Mouse (Mus musculus): ENCODE measurements at regions not wholly inside any gene's neighbourhood (a gene's known extent, or its start where the extent isn't known, plus 50 kb on each side); places are given as distances from the start of the nearest gene placed in this dataset.

- 63% methylated on average over 7 of the region's 7 CpGs for WGBS
- peak; percentile 48 for DNase-seq (ENCODE audit: low spot score)
- Histone ChIP-seq H3K9ac (ENCODE audit: low read depth, low read length) (no peak overlapping the region), H3K4me2 (ENCODE audit: low read depth, low read length) (no peak overlapping the region), H3K27ac (replicated peaks; ENCODE audit: low read depth, low read length) (no peak overlapping the region), H3K36me3 (ENCODE audit: control insufficient read depth, insufficient read depth, low read length) (no peaks in the 10 kb centered on the region), H3K4me3 (ENCODE audit: low read depth, low read length) (no peak overlapping the region), H3K9me3 (ENCODE audit: control insufficient read depth, low read length) (no peaks in the 10 kb centered on the region), H3K4me1 (ENCODE audit: control insufficient read depth, insufficient read depth, low read length) (peaks cover 11% of the 10 kb centered on the region), H3K27me3 (replicated peaks; ENCODE audit: control insufficient read depth, insufficient read depth, low read length) (no peaks in the 10 kb centered on the region)
- no peak for ATAC-seq (ENCODE audit: low read depth)
These were observed 64.4 kb upstream of the Zeb2 start for GRCm38 (mm10) chr2:45181552-45181951.

GRCm38 (mm10) chr2:45178849-45179453 lies 61.8 kb upstream of the Zeb2 start:
- Histone ChIP-seq H3K27me3 (replicated peaks; ENCODE audit: control insufficient read depth, insufficient read depth, low read length) (no peaks in the 10 kb centered on the region), H3K4me2 (ENCODE audit: low read depth, low read length) (no peak overlapping the region), H3K36me3 (ENCODE audit: control insufficient read depth, insufficient read depth, low read length) (no peaks in the 10 kb centered on the region), H3K9ac (ENCODE audit: low read depth, low read length) (no peak overlapping the region), H3K9me3 (ENCODE audit: control insufficient read depth, low read length) (no peaks in the 10 kb centered on the region), H3K4me3 (ENCODE audit: low read depth, low read length) (no peak overlapping the region), H3K27ac (replicated peaks; ENCODE audit: low read depth, low read length) (no peak overlapping the region), H3K4me1 (ENCODE audit: control insufficient read depth, insufficient read depth, low read length) (no peaks in the 10 kb centered on the region)
- ATAC-seq (ENCODE audit: low read depth) (no peak), DNase-seq (ENCODE audit: low spot score) (no peak)
- 75% methylated on average over 1 of the region's 1 CpGs for WGBS

GRCm38 (mm10) chr2:45172382-45172781 lies 55.2 kb upstream of the Zeb2 start:
- 87% methylated on average over 8 of the region's 8 CpGs for WGBS
- ATAC-seq (ENCODE audit: low read depth) (no peak), DNase-seq (ENCODE audit: low spot score) (no peak)
- H3K9me3 ChIP-seq (ENCODE audit: control insufficient read depth, low read length) = no peaks in the 10 kb centered on the region
- no peak overlapping the region for H3K9ac ChIP-seq (ENCODE audit: low read depth, low read length)
- peaks cover 5% of the 10 kb centered on the region; the same call in 1 of the 2 replicates for H3K27me3 ChIP-seq (replicated peaks; ENCODE audit: control insufficient read depth, insufficient read depth, low read length)
- H3K4me1 ChIP-seq (ENCODE audit: control insufficient read depth, insufficient read depth, low read length) = no peaks in the 10 kb centered on the region
- H3K36me3 ChIP-seq (ENCODE audit: control insufficient read depth, insufficient read depth, low read length) = no peaks in the 10 kb centered on the region
- H3K4me3 ChIP-seq (ENCODE audit: low read depth, low read length) = no peak overlapping the region
- no peak overlapping the region for H3K27ac ChIP-seq (replicated peaks; ENCODE audit: low read depth, low read length)
- no peak overlapping the region for H3K4me2 ChIP-seq (ENCODE audit: low read depth, low read length)

DNA sequence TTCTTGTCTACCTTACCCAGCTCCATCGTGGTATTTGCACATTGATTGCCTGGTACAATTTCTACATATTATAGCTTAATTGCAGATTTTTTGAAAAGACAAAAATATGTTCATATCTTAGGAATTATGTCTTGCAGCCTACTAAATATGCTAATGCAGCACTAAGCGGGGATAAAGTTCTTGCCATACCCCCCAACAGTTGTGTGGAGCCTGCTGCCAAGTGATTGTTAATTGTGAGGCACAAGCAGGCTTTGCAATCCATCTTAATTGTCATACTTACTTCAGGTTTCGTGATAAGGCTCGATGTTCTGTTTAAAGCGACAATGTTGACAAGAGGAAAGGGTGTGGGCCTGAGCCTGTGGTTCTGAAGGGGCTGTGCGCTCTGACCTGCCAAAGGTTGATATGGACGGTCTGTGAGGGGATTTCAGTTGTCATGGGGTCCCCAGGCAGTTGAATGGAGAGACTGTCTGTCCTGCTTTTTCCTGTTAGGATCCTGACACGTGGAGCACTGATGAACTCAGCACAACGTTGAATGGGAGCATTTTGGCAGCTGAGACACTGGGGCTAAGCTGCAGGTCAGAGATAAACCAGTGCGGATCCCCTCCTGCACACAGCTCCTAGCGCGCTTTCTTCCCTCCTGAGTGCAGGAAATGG lies 54.5 kb upstream of the Zeb2 start:
- no peak overlapping the region for H3K4me2 ChIP-seq (ENCODE audit: low read depth, low read length)
- no peak overlapping the region for H3K4me3 ChIP-seq (ENCODE audit: low read depth, low read length)
- H3K9me3 ChIP-seq (ENCODE audit: control insufficient read depth, low read length) = no peaks in the 10 kb centered on the region
- ATAC-seq (ENCODE audit: low read depth) (no peak), DNase-seq (ENCODE audit: low spot score) (no peak)
- H3K9ac ChIP-seq (ENCODE audit: low read depth, low read length) = no peak overlapping the region
- H3K36me3 ChIP-seq (ENCODE audit: control insufficient read depth, insufficient read depth, low read length) = no peaks in the 10 kb centered on the region
- WGBS = 57% methylated on average over 12 of the region's 12 CpGs
- H3K4me1 ChIP-seq (ENCODE audit: control insufficient read depth, insufficient read depth, low read length) = no peaks in the 10 kb centered on the region
- peaks cover 5% of the 10 kb centered on the region; the same call in 1 of the 2 replicates for H3K27me3 ChIP-seq (replicated peaks; ENCODE audit: control insufficient read depth, insufficient read depth, low read length)
- no peak overlapping the region for H3K27ac ChIP-seq (replicated peaks; ENCODE audit: low read depth, low read length)

- Histone ChIP-seq H3K4me3 (ENCODE audit: low read depth, low read length) (no peak overlapping the region), H3K9ac (ENCODE audit: low read depth, low read length) (no peak overlapping the region), H3K9me3 (ENCODE audit: control insufficient read depth, low read length) (no peaks in the 10 kb centered on the region), H3K27me3 (replicated peaks; ENCODE audit: control insufficient read depth, insufficient read depth, low read length) (peaks cover 5% of the 10 kb centered on the region; the same call in 1 of the 2 replicates), H3K27ac (replicated peaks; ENCODE audit: low read depth, low read length) (no peak overlapping the region), H3K36me3 (ENCODE audit: control insufficient read depth, insufficient read depth, low read length) (no peaks in the 10 kb centered on the region), H3K4me2 (ENCODE audit: low read depth, low read length) (no peak overlapping the region), H3K4me1 (ENCODE audit: control insufficient read depth, insufficient read depth, low read length) (no peaks in the 10 kb centered on the region)
- peak; percentile 84; the same call in 1 of the 2 replicates for ATAC-seq (ENCODE audit: low read depth)
- WGBS = 49% methylated on average over 3 of the region's 3 CpGs
- DNase-seq (ENCODE audit: low spot score) = peak; percentile 63
These were observed 53.1 kb upstream of the Zeb2 start for GRCm38 (mm10) chr2:45170272-45170671.

- no peak overlapping the region for H3K4me3 ChIP-seq (ENCODE audit: low read depth, low read length)
- DNase-seq (ENCODE audit: low spot score) (peak; percentile 41), ATAC-seq (ENCODE audit: low read depth) (peak; percentile 75)
- 54% methylated on average over 9 of the region's 9 CpGs for WGBS
- no peaks in the 10 kb centered on the region for H3K4me1 ChIP-seq (ENCODE audit: control insufficient read depth, insufficient read depth, low read length)
- H3K27ac ChIP-seq (replicated peaks; ENCODE audit: low read depth, low read length) = no peak overlapping the region
- H3K9me3 ChIP-seq (ENCODE audit: control insufficient read depth, low read length) = no peaks in the 10 kb centered on the region
- no peak overlapping the region for H3K9ac ChIP-seq (ENCODE audit: low read depth, low read length)
- H3K27me3 ChIP-seq (replicated peaks; ENCODE audit: control insufficient read depth, insufficient read depth, low read length) = peaks cover 5% of the 10 kb centered on the region; the same call in 1 of the 2 replicates
- H3K36me3 ChIP-seq (ENCODE audit: control insufficient read depth, insufficient read depth, low read length) = no peaks in the 10 kb centered on the region
- no peak overlapping the region for H3K4me2 ChIP-seq (ENCODE audit: low read depth, low read length)
These were observed 52.4 kb upstream of the Zeb2 start for GRCm38 (mm10) chr2:45169429-45170070.

DNA sequence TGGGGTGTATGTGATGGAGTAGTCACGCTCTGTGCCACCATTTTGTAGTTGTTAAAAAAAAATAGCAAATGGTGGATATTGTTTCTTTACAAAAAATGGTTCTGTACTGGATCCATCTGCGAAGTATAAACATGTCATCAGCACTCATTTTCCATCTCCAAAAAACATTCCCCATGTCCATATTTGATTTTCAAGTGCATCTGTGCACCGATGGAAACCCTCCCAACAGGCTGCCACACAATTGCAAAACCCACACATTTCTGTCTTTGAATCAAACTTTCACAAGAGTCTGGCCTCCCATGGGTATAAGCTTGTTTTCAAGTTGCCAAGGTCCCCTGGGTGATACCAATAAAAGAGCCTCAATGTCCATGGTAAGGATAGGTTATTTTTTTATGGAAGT lies 51.4 kb upstream of the Zeb2 start:
- peaks cover 5% of the 10 kb centered on the region; the same call in 1 of the 2 replicates for H3K27me3 ChIP-seq (replicated peaks; ENCODE audit: control insufficient read depth, insufficient read depth, low read length)
- H3K4me3 ChIP-seq (ENCODE audit: low read depth, low read length) = no peak overlapping the region
- ATAC-seq (ENCODE audit: low read depth) (no peak), DNase-seq (ENCODE audit: low spot score) (no peak)
- H3K9me3 ChIP-seq (ENCODE audit: control insufficient read depth, low read length) = no peaks in the 10 kb centered on the region
- H3K4me2 ChIP-seq (ENCODE audit: low read depth, low read length) = no peak overlapping the region
- no peak overlapping the region for H3K9ac ChIP-seq (ENCODE audit: low read depth, low read length)
- no peak overlapping the region for H3K27ac ChIP-seq (replicated peaks; ENCODE audit: low read depth, low read length)
- H3K36me3 ChIP-seq (ENCODE audit: control insufficient read depth, insufficient read depth, low read length) = no peaks in the 10 kb centered on the region
- WGBS = 88% methylated on average over 3 of the region's 3 CpGs
- no peaks in the 10 kb centered on the region for H3K4me1 ChIP-seq (ENCODE audit: control insufficient read depth, insufficient read depth, low read length)
